Mouse (Mus musculus): ENCODE measurements around the gene Adh4.
"Not testable (repeated sequence)": the region's sequence is repeated elsewhere in the genome, so short reads cannot be mapped to it uniquely, and the experiment has no call there.

Adh4 gene

GRCm38 (mm10) chr3:138448077-138448860 lies 33.0 kb downstream of the Adh4 start:
- DNase-seq: no peak

GRCm38 (mm10) chr3:138452169-138452568 lies 36.9 kb downstream of the Adh4 start:
- no peak for DNase-seq

- DNase-seq: no peak
Observed at GRCm38 (mm10) chr3:138454234-138454633, 39.0 kb downstream of the Adh4 start.

- no peak for DNase-seq
Observed at GRCm38 (mm10) chr3:138454711-138455435, 39.6 kb downstream of the Adh4 start.

- no peak for DNase-seq
Observed at GRCm38 (mm10) chr3:138458441-138458840, 43.2 kb downstream of the Adh4 start.

GRCm38 (mm10) chr3:138460260-138460659 lies 45.0 kb downstream of the Adh4 start:
- DNase-seq: peak; percentile 77 to 82

- DNase-seq: no peak
Observed at GRCm38 (mm10) chr3:138461832-138462231, 46.6 kb downstream of the Adh4 start.

GRCm38 (mm10) chr3:138463137-138463536 lies 47.9 kb downstream of the Adh4 start:
- no peak for DNase-seq

GRCm38 (mm10) chr3:138463807-138464206 lies 48.5 kb downstream of the Adh4 start:
- DNase-seq: no peak

- no peak for DNase-seq
Observed at GRCm38 (mm10) chr3:138464573-138465147, 49.4 kb downstream of the Adh4 start.

- DNase-seq: not testable (repeated sequence)
Observed at GRCm38 (mm10) chr3:138466656-138467055, 51.4 kb downstream of the Adh4 start.

- DNase-seq: no peak
Observed at GRCm38 (mm10) chr3:138471066-138471465, 55.8 kb downstream of the Adh4 start.

GRCm38 (mm10) chr3:138479489-138479888 lies 64.2 kb downstream of the Adh4 start:
- DNase-seq: no peak
